Mouse (Mus musculus): Measurements from ENCODE around the gene Col4a2.

Col4a2 gene

DNA sequence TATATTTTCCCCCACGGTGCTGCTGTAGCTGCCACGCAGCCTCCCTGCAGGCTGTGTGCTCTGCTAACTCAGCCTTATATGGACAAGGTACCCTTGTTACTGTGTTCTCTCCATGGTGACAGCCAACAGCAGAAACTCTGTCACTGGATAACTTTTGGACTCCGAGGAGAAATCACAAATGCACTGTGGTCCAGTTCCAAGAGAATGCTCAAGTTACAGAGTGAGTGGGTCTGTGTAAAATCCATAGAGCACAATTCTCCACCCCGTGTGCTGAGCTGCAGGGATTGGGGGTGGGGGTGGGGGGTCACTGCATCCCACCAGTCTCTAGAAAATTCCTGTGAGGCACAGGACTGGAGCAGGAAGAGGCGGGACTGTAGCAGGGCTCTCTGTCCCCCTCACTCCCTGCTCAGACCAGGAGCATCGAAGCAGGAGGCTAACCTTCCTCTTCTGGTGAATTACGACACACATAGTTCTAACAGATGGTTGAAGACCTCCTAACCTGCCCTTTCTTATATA lies 45.4 kb downstream of the Col4a2 start:
- DNase-seq (ENCODE audit: low spot score in 2 of 2): no peak

DNA sequence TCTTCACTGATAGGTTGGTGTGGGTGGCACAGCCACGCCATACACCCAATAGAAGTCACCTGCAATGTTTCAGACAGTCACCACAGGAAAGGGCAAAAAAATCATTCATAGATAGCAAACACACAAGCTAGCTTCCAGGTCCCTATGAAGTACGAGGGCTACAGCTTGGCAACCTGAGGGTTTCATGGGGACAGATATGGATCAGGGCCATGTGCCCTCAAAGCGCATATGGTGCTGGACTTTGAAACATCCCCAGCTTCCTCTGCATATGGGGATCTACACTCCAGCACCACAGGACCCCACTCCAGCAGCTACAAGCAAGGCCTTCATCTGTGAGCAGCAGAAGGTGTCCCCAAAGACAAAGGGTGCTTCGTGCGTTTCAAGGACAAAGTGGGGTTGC lies 47.2 kb downstream of the Col4a2 start:
- no peak for DNase-seq (ENCODE audit: low spot score in 2 of 2)

DNA sequence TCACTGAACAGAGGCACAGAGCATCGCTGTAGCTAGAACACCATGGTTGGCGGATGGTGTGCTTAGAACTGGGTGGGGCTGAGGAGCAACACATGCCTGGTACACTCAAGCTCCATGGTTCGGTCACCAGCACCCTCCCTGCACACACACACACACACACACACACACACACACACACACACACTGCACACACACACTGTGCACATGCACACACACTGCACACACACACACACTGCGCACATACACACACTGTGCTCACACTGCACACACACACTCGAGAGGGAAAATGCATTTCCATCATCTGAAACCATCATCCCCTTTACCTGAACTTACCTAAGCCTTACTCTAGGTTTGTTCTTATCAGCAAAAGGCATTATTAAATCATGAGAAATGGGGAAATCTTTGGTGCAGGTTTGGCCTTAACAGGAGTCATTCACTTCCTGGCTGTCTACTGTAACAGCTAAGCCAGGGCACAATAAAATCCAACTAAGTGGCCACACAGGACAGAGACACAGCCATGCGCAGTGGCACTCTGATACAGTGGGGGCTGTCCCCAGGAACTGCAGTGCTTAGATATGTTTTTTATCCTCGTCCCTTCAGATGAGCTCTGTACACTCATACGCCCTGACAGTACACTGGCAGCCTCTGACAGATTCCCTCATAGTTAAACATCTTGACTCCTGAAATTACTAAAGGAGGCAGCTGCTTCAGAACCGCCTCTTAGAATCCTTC lies 49.1 kb downstream of the Col4a2 start:
- no peak for DNase-seq (ENCODE audit: low spot score in 2 of 2)

DNA sequence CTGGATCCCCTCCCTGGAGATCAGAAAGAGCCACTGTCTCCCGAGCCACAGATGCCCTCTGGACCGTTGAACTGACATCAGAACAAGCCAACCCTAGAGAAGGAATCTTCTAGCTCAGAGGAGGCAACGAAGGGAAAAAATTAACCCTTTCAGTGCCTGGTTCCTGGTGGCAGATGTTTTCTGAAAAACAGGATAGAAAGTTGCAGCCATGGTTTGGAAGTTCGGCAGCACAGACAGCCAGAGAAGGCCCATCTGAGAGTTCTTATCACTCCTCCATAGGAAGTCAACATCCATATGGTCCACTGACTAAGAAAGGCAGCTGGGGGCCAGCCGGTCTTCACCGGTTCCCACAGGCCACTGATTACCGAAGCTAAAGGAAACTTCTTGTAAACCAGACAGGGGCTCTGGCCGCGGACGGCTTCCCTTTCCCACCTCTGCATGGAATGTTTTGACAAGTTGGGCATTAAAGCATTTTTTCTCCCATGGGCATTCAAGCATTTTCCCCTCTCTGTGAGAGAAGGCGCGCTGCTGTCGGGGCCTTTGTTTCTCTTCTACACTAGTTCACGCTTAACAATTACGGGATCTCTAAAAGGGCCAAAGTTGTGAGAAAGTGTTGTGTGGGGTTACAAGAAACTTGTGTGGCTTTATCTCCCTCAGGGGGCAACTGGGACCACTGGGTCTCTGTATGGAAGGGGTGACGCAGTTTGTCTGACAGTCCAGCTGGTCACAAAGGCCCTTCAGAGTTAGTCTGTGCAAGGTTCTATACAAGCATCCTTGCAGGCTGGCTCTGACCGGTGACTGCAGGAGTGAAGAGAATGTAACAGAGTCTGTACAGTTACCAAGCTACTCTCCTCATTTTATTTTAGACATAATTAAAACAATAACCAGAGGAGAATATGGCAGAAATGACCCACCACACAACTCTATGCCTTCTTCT lies 49.9 kb downstream of the Col4a2 start:
- no peak for DNase-seq (ENCODE audit: low spot score in 2 of 2)

DNA sequence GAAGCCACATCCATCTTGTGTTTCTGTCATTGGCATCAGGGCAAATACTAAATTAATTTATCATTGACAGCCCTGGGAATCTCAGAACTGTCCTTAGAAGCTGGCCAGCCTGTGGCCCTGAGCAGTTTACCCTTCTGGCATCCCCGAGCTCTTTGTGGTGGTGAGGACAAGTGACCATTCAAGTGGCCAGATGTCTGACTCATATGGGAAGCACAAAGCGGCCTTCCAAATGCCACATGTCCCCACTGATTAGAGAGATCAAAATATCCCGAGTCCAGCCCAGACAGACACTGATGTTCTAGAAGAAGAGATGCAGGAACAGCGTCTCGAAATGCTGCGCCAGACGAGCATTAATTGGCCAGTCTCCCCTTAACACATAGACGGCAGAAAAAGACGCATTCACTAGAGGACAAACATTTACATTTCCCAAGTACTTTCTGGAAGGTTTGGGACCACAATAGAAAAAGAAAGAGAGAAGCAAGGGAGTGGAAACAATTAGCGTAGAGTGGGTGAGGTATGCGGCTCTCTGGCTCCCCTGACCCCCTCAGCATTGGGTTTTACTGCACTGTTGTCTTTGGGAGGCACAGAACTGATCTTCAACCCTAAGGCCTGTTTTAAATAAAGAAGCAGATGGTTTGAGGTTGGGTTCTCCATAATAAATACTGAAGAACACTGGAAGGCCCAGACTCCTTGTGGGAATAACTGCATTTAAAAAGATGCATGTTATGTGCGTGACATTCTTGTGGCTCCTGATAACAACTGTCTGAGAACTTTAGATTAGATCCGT lies 50.9 kb downstream of the Col4a2 start:
- no peak for DNase-seq (ENCODE audit: low spot score in 2 of 2)

DNA sequence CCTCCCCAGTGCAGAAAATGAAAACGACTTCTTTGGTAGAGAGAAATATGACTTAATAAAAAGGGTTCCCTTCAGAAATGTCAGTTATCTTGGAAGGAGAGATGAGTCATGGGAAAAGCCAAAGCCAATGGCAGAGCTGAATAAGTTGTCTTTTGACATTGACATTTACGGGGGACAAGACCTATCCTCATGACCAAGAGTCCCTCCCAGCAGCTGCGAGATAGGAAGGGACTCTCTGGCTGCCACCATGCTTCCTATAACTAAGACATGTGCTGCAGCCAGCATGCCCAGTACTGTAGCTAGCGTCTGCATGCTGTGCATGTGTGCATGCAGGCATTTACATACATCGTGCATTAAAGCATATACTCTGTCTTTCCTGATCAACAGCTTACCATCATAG lies 53.6 kb downstream of the Col4a2 start:
- no peak for DNase-seq (ENCODE audit: low spot score in 2 of 2)

DNA sequence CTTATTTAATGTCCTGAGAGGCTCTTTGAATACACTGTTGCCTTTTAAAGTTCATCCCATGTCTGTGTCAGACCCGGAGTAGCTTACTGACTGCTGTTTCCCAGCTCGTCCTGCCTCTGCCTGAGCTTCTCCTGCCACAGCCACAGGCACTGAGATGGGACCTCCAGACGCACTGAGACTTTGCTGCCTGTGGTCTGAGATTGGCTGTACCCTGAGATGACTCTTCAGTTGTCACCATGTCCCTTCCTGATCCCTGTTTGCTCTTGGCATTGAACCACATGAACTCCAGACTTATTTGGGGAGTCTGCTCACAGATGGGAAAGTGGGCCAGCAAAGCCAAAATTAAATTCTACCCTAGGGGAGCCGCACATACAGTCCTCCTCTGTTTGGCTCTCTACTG lies 54.1 kb downstream of the Col4a2 start:
- no peak for DNase-seq (ENCODE audit: low spot score in 2 of 2)

DNA sequence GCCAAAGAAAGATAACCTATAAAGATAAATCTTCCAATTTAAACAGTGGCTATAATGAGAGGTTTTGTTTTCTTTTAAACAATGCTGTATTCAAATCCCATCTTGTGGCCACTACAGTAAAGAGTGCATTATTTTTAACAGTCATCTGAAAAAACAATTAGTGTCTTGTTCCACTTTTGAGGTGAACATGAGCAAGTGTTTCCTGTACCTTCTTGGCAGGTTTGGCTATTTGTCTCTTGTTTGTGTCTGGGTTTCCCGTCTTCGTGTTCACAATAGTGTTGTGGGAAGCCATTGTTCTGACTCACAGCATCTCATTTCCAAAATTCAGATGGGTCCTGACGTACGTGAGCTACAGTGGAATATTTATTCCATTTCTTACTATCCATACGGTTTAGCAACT lies 55.1 kb downstream of the Col4a2 start:
- DNase-seq (ENCODE audit: low spot score in 2 of 2): no peak

DNA sequence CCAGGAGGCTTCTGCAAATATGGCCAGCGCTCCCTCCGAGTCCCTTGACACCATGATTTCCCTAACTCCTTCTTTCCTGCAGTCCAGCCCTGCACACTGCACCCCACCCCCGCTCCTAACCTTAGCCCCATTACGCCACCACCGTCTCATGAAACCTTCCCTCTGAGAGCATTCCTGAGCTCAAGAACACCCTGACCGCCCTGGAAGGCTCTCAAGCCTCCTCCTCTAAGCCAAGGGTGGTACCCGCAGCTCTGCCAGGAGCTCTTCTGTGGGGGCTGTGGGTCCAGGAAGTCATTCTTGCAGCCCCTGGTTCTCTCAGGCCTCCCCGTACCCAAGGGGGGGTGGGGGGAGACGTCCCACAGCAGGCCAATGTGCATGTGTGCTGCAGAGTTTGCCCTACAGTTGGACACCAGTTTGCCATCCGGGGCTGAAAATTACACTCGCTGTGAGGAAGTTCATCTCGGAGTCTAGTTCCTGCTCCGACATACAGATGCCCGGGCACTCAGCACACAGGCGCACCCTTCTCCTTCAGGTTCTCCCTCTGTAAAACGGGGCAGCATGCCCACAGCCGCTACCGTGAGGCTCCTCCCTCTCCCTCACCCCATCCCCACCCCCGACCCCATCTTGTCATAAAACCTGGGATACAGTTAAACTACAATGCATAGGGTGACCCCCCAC lies 57.1 kb downstream of the Col4a2 start:
- DNase-seq (ENCODE audit: low spot score in 2 of 2): no peak

DNA sequence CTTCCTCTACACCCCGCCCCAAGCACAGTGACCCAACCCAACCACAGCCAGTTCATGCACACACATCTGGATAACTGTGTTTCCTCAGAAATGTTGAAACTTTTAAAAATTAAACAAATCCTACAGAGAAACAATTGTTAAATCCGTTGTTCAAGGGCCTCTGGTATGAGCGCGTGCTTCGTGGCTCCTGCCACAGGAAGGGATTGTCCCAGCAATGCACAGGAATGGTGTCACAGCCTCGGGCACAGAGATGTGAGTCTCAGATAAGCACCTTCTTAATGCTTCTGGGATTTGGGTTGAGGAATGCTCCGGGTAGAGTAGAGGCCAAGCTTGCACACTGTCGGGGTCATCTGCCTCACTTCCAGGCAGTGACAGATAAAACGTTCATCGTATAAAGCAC lies 58.7 kb downstream of the Col4a2 start:
- no peak for DNase-seq (ENCODE audit: low spot score in 2 of 2)

DNA sequence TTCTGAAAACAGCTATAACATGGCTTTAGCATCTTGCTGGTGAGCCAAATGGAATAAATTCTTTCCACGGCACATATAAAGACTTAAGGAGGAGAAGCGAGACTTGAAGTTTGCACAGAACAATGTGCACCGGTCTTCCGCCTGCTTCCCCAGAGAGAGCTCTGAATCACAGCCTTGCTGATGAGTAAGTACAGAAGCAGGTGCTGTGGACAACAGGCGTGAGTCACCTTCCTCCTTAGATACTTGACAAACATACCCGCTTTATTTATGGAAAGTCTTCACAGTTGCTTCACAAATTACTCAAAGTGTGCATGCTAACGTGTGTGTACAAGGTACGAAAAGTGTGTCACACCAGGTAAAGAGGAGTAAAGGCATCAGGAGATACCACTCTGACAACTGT lies 59.5 kb downstream of the Col4a2 start:
- no peak for DNase-seq (ENCODE audit: low spot score in 2 of 2)

DNA sequence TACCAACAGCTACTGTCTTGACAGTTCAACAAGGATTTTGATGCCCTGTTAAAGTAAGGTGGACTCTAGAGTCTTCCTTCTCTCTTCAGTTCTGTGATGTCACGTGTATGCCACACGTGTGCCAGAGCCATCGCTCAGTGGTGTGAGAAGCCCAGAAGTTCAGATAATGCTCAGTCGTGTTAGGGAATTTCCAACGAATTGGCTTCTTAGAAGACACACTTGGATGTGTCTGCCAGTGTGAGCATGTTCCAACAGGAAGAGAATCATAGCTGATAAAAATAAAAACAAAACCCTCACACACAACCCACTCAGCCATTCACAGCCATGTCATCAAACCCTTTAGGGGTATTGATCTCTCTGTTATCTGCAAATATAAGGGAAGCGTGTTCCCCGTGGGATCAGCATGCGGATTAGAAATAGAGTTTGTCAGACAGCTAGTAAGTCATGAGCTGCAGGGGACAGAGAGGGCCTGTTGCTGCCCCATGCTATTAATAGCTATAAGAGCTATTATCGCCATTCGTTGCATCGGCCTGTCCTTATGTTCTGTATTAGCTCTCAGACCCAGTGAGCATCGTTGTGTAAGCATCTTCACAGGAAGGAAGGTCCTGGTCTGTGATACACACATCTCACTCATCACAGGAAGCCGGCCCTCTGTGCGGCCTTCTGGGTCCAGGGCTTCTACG lies 61.2 kb downstream of the Col4a2 start:
- DNase-seq (ENCODE audit: low spot score in 2 of 2): no peak

DNA sequence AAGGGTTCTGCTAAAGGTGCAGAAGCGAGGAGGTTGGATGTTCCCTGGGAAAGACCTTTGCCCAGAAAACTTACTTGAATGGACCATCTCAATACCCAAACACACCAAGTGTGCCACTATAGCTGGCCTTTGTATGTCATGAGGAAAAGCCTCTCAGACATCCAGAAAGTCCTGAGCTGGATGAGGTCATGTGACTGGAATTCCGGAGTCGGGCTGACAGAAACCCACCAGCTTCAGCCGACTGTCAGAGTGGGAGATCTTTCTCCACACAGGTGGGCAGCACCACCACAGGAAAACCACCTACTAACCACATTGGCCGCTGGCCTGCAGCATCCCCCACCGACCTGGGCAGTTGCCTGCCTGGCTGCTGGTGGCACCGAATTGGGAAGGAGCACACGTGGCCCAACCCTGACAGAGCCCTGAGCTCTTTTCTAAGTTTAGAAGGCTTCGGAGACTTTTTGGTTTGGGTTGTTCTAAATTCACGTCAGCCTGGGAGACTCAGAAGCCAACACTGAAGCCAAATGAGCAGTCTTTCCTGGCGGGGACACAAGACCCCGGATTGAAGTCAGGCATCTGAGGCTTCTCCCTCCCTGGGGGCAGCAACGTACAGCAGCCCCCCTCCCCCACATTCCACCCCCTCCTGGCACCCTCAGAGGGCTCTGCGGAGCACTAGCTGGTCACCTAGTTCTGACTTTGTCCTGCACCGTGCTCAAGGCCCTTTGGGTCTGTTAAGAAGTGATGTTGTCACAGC lies 61.9 kb downstream of the Col4a2 start:
- DNase-seq (ENCODE audit: low spot score in 2 of 2): no peak

DNA sequence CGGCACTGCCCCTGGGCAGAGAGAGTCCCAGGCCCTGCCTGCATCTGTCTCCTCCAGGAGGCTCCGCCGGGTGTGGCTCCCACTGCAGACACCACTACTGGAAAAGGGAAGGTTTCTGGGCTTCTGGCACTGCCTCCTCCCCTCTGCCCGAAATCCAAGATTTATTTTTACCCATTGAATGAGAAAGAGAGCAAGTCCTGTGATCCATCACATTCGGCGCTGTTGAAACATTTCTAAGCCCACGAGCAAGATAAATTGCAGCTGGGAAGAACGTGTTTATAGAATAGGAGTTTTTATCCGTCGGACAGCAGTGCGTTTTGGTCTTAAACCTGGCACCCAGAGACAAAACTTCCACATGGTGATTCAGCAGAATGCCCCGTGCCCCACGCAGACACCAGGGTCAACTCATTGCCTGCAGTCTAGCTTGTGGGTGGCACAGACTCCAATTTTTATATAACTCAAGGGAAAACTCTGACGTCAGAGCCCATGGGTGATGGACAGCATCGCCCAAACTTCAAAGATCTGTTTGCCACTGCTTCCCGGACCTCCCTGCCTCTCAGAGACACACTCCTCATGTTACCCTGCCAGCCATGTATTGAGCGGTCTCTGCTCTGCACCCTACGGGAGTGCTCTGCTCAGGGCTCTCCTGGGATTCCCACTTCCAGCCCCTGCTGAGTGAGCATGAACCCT lies 63.3 kb downstream of the Col4a2 start:
- no peak for DNase-seq (ENCODE audit: low spot score in 2 of 2)

DNA sequence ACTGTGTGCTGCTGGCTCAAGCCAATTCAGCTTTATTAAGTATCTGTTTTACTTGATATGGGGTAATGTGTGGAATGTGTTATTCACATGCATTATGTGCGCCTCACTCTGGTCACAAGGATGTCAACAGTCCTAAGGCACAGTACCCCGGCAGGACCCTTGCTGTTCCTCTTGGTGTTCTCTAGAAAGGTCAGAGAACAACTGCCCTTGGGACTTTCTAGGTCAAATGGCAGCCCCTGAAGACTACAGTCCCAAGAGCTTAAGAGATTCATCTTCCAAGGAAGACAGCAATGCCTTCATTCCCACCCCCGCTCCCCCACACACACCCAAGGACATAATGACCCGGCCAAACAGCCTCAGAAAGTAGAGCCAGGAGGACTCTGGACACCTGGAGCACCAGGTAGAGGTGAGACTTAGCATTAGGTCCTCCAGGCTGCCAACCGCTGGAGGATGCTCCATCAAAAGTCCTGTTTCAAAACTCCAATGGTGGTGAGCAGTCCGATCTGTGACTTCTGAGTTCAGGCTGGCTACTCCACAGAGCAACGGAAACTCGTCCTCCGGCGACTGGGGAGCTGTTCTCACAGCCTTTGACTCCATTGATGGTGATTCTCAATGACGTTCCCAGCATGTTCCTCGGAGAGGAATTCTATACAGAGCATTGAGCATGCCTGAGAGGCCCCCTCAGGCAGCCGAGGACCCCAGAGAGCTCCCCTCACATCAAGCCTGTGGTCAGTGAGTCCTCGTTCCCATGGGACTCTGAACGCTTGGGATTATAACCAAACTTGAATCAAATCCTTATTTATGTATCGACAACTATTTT lies 65.0 kb downstream of the Col4a2 start:
- DNase-seq (ENCODE audit: low spot score in 2 of 2): no peak

DNA sequence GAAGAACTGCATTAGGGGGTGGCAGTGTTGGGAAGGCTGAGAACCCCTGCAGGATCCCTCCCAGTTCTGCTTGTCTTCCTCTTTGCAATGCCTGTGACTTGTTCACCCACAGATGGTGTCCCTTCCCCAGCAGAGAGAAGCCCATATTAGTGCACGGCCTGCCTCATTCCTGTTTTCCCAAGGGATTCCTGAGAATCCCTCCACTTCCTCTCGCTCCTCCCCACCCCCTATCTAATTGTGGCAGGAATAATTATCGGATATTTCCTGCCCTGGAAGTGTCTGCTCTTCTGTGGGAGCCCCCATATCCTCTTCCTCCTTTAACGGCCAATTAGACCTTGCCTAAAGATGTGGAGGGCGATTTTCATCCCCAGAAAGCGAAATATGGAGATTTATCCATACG lies 67.0 kb downstream of the Col4a2 start:
- DNase-seq (ENCODE audit: low spot score in 2 of 2): no peak

DNA sequence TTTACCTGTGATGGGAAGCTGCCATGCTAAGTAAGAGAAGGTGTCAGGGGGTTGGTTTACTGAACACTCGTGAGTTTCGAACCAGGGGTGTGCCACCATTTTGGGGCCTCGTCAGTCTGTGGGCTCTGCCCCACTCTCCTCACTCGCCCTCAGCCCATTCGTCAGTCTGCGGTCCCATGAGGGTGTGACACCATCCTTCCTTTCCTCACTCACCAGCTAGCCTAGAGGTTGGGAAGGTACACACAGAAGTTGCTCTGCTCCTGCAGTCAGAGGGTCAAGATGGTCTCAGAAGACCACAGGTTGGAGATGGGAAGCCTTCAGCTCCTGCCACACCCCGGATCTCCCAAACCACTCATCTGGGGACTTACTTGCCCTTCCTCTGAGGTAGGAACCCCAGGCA lies 68.9 kb downstream of the Col4a2 start:
- DNase-seq (ENCODE audit: low spot score in 2 of 2): no peak

DNA sequence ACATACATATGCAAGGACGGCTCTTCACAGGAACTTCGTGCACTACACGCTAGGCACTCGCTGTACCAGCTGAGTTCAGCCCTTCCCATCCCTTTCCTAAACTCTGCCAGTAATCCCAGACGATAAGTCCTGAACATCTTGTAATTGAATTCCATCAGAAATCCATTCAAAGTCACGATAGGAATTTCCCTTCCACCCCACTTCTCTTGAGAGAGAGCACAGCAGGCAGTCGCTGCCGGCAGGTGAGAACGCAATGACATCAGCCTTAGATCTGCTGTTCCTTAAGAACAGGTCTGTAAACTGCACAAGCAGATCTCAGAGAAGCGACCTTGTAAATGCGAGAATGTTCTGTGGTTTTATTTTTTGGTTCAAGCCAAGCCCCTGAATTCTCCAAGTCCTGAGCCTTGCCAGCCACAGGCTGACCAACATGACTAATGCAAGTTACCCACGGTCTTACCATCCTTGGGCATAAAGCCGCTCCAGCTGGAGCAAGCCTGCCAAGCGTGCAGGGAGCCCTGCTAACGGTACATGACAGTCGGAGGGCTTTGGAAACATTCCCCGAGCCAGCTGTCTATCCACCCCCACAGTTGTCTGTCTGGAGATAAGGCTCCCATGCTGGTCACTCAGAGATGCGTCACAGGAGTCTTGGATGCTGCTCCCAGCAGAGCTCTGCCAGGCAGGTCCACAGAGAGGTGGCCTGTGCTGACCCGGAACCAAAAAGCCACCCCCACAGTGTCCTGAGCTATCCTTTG lies 69.6 kb downstream of the Col4a2 start:
- peak; percentile 51 to 66 for DNase-seq (ENCODE audit: low spot score in 2 of 2)

Measured in frontal cortex, postnatal 10 days (tissue).